Comparison of ENCODE assay signal across 9 mouse cellular contexts in the genomic region with DNA sequence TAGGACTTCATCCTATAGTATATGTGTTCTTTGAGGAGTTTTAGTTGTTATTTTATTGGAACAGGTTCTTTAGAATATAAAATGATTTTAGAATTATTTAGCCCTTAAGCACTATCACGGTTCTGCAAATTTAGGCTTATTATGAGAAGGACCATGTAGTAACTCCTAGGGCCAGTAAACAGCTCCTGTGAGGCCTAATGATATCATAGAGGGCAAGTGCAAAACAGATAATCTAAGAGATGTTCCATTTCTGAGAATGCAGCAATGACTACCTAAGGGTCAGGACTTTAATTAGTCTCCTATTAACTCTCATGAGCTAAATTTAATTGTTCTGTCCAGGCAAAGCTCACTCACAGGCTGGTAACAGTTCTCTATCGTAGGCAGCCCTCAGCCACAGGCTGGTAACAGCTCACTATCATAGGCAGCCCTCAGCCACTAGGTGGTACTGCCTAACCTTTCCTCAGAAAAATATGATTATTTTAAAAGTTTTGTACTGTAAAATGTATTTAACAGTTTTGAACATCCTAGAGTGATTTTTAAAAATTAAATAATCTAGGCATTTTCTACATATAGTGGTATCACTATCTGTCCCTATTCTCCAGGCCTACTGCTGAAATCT.
A peak's percentile ranks its signal among the peaks of the same experiment; 100 is the strongest.
DNase-seq lines count a peak whose midpoint lies in the region; ATAC-seq and TF ChIP-seq lines count a peak whose summit lies in the region.
"Had no signal": no experiment of that assay in that cellular context is flagged by ENCODE, and none has a peak within 500 bp of the region (broad histone marks: within the 10 kb centered on the region; RNA-seq: fewer than 3 reads in every experiment).

No protein-coding gene starts in this region.

- TF ChIP-seq CTCF in heart, adult 2 months (IDR thresholded peaks at IDR 0.05): peak; percentile 39

- H3K27me3 ChIP-seq in heart, adult 2 months (ENCODE audit: control insufficient read depth, insufficient read depth, low read length): no peaks in the 10 kb centered on the region
- no peaks in the 10 kb centered on the region for H3K27me3 ChIP-seq in hindbrain, embryonic 15.5 days
- no peaks in the 10 kb centered on the region for H3K27me3 ChIP-seq in kidney, embryonic 15.5 days
- H3K27me3 ChIP-seq: embryonic facial prominence, embryonic 13.5 days had no signal

- no peak overlapping the region for H3K9ac ChIP-seq in heart, adult 2 months (ENCODE audit: low read depth, low read length)
- no peak overlapping the region for H3K9ac ChIP-seq in hindbrain, embryonic 15.5 days
- H3K9ac ChIP-seq in kidney, embryonic 15.5 days: no peak overlapping the region
- H3K9ac ChIP-seq: embryonic facial prominence, embryonic 13.5 days had no signal

- H3K27ac ChIP-seq in heart, adult 2 months: no peak overlapping the region
- H3K27ac ChIP-seq in hindbrain, embryonic 15.5 days (replicated peaks): no peak overlapping the region
- no peak overlapping the region for H3K27ac ChIP-seq in kidney, embryonic 15.5 days
- H3K27ac ChIP-seq: embryonic facial prominence, embryonic 13.5 days had no signal

- no peak for TF ChIP-seq EP300 in heart, adult 2 months (IDR thresholded peaks at IDR 0.05; ENCODE audit: insufficient read depth, low read depth, low read length)

- no peak overlapping the region for H3K4me3 ChIP-seq in heart, adult 2 months
- H3K4me3 ChIP-seq in hindbrain, embryonic 15.5 days: no peak overlapping the region
- H3K4me3 ChIP-seq in kidney, embryonic 15.5 days (replicated peaks): no peak overlapping the region
- H3K4me3 ChIP-seq: embryonic facial prominence, embryonic 13.5 days had no signal

- ATAC-seq in hindbrain, embryonic 15.5 days (ENCODE audit: low FRiP score, low read depth): peak; percentile 77; the same call in 1 of the 2 replicates
- ATAC-seq in kidney, embryonic 15.5 days (replicated peaks; ENCODE audit: low FRiP score): no peak

- no peaks in the 10 kb centered on the region for H3K4me1 ChIP-seq in heart, adult 2 months (ENCODE audit: control insufficient read depth, insufficient read depth, low read length)
- H3K4me1 ChIP-seq in hindbrain, embryonic 15.5 days (replicated peaks): no peaks in the 10 kb centered on the region
- H3K4me1 ChIP-seq in kidney, embryonic 15.5 days: no peaks in the 10 kb centered on the region
- H3K4me1 ChIP-seq: embryonic facial prominence, embryonic 13.5 days had no signal

- H3K36me3 ChIP-seq in heart, adult 2 months (ENCODE audit: control insufficient read depth, insufficient read depth, low read length): no peaks in the 10 kb centered on the region
- no peaks in the 10 kb centered on the region for H3K36me3 ChIP-seq in hindbrain, embryonic 15.5 days
- H3K36me3 ChIP-seq in kidney, embryonic 15.5 days: peaks cover 3% of the 10 kb centered on the region; the same call in 1 of the 2 replicates

- H3K4me2 ChIP-seq in hindbrain, embryonic 15.5 days: no peak overlapping the region
- no peak overlapping the region for H3K4me2 ChIP-seq in kidney, embryonic 15.5 days
- H3K4me2 ChIP-seq: embryonic facial prominence, embryonic 13.5 days had no signal

- H3K9me3 ChIP-seq in hindbrain, embryonic 15.5 days: no peaks in the 10 kb centered on the region
- H3K9me3 ChIP-seq in kidney, embryonic 15.5 days (replicated peaks): no peaks in the 10 kb centered on the region
- H3K9me3 ChIP-seq: embryonic facial prominence, embryonic 13.5 days had no signal

- DNase-seq in heart, adult 2 months: no peak
- DNase-seq in heart, adult 9 months (ENCODE audit: low spot score in 2 of 2): no peak
- DNase-seq in right cerebral cortex, postnatal 14 days: peak; percentile 30
- DNase-seq in right cerebral cortex, postnatal 25 days: no peak
- no peak for DNase-seq in c-Kit-positive CD71-positive TER-119-positive erythroid progenitor cells, embryonic 14.5 days (ENCODE audit: low spot score)
- no peak for DNase-seq in layer of hippocampus, adult 11-12 months (ENCODE audit: low spot score)

- WGBS in heart, adult 2 months: 72% methylated on average over 2 of the region's 2 CpGs
- WGBS in hindbrain, embryonic 15.5 days: 53% methylated on average over 2 of the region's 2 CpGs
- WGBS in kidney, embryonic 15.5 days: 67% methylated on average over 2 of the region's 2 CpGs

- intact Hi-C loops in heart, adult 2 months (cut with DNase I): no loop called here

- no peak for TF ChIP-seq POLR2A in heart, adult 2 months (IDR thresholded peaks at IDR 0.05; ENCODE audit: insufficient read depth, low read depth, low read length)

- H3K79me2 ChIP-seq in heart, adult 2 months (replicated peaks; ENCODE audit: control insufficient read depth, insufficient read depth, low read length): no peaks in the 10 kb centered on the region
